Mouse (Mus musculus) right cerebral cortex, postnatal 25 days (tissue): Measurements from ENCODE around the gene Cnnm3.
A peak's percentile ranks its signal among the peaks of the same experiment; 100 is the strongest.

Experiments used
- DNase-seq: peaks from one replicate; pipeline ENCODE4 v3.0.0; 2022

Cnnm3 gene

DNA sequence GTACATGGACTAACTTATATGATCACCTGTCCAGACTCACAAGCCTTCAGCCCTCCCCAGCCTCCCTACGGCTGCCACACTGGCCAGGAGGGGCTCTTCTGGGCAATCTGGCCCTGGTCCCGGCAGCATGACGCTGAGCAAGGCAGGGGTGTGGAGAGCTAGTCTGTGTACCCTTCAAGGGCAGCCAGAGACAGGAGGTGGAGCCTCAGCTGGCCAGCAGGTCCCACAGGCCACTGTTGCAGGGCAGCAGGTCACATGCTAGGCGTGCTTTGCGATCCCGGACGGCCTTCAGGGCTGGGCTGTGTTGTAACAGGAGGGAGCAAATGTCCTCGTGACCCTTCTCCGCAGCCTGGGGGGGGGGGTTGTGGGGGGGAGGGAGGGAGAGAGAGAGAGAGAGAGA lies 27.5 kb downstream of the Cnnm3 start, which contains the start of gene Gm42417:
TSS of gene Gm42417 (minus strand) at position 244 of the 400 bp plus-strand sequence.
- DNase-seq = no peak

DNA sequence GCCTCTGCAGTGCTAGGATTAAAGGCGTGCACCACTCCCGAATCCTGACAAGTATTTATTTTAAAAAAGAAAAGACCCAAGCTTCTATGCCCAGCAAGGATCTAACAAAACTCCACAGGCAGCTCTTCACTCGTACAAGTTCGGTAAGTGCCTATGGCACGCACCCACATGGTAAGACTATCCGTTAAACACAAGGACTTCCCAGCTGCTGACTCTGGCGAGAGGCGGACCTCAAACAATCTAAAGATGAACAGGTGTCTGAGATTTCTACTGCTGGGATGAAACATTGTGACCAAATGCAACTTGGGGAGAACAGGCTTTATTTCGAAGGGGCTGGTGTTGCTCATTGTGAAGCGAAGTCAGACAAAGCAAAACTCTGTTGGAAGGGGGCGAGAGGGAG lies 28.5 kb downstream of the Cnnm3 start:
- no peak for DNase-seq

DNA sequence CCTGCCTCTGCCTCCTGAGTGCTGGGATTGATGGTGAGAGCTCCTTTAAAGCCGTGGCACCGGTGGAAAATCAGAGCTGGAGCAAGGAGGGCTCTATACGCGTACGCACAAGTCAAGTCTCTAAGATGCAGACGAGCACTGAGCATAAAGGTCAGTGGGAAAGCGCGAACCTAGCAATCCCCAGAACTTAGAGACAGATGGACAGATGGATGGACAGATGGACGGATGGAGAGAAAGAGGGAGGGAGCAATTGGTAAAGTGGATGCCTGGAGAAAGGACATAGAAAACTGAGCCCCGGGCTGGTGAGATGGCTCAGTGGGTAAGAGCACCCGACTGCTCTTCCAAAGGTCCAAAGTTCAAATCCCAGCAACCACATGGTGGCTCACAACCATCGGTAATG lies 29.1 kb downstream of the Cnnm3 start:
- DNase-seq = no peak

DNA sequence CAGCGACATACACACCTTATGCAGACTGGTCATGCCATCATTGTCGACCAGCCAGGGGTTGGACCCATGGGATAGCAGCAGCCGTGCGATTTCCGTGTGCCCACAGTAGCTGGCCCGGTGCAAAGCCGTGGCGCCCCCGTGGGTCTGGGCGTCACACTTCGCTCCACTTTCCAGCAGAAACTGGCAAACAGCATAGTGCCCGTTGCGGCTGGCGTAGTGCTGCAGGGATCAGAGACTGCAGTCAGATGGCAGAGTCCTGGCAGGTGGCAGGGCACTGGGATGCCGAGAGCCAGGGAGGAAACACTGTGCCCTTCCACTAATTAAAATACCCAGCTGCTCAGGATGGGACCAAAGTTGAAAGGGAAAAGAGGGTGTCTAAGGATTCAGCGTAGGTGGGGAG lies 30.2 kb downstream of the Cnnm3 start:
- no peak for DNase-seq

DNA sequence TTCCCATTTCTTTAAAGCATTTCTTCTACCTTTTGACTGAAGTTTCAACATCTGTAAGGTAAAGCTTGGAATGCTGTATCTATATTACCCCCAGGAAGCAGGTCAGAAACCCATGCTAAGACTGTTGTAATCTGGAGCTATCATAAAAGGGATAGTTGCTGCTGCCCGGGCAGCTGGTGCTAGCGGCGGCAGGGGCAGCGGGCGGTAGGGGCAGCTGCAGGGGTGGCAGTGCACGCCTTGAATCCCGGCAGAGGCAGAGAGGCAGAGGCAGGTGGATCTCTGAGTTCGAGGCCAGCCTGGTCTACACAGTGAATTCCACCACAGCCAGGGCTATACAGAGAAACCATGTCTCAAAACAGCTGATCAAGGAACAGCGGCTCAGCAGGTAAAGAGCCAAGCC lies 31.3 kb downstream of the Cnnm3 start:
- DNase-seq = no peak

DNA sequence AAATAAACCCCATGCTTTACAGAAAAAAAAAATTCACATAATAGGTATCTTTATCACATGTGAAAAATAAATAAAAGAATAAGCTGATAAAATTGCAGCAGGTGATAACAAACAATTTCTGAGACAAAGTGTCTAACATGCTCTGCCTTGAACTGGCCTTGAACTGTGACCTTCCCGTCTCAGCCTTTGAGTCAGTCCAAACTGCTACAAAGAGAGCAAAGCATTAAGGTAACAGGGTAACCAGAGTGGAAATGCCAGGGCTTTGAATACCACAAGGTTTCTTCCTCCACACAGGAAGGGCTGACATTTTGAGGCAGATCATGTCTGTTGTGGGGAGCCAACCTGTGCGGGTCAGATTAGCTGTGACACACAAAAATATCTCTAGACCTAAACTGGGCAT lies 33.7 kb downstream of the Cnnm3 start:
- DNase-seq = no peak

DNA sequence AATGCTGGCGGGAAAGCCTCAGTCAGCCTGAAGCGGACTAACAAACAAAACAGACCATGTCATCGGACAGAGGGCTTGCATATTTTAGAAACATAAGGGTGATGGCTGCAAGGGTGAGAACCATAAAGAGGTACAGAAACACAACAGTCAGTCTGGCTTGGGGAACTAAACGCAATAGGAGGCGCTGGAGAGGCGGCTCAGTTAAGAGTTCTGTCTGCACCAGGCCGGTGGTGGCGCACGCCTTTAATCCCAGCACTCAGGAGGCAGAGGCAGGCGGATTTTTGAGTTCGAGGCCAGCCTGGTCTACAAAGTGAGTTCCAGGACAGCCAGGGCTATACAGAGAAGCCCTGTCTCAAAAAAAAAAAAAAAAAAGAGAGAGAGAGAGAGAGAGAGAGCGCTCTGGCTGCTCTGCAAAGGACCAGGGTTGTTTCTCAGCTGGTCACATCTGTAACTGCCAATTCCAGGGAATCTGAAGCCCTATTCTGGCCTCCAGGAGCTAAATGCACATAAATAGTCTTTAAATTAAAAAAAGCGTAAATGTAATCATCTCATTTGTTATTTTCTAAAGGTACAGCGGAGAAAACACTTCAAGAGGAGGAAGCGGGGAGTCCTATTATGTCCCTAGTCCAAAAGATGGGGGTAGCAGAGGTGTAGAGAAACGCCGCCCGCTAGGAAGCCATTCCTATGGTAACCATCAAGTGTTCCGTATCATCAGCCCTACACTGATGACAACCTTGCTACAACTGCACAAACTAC lies 34.4 kb downstream of the Cnnm3 start:
- DNase-seq = no peak

DNA sequence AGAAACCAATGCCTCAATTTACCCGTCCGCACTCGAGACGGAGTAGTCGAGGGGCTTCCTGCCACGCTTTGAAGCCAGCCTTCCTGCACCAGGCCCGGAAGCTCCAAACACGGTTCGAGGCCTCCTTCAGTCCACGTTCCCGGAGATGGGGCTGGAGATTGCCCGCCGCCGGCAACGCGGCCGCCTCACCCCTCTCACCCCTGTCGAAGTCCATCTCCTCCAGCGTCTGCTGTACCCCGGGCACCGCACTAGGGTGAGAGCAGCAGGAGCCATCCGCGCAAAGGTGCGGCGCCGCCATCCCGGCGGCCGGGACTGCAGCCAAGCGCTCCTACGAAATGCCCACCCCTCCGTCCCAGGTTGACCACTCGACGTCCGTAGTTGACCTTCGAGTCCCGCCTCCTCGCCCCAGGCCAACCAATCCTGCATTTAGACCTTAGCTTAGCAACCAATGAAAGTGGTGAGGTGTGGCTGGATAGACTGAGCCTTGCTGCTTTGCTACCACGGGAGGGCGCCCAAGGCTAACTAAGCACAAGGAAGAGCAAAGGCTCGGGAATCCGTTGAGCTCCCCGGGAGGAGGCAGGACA lies 35.3 kb downstream of the Cnnm3 start, which contains the start of gene Ankrd39:
TSS of gene Ankrd39 (minus strand) at position 558 of the 584 bp plus-strand sequence.
- DNase-seq = peak; percentile 97

DNA sequence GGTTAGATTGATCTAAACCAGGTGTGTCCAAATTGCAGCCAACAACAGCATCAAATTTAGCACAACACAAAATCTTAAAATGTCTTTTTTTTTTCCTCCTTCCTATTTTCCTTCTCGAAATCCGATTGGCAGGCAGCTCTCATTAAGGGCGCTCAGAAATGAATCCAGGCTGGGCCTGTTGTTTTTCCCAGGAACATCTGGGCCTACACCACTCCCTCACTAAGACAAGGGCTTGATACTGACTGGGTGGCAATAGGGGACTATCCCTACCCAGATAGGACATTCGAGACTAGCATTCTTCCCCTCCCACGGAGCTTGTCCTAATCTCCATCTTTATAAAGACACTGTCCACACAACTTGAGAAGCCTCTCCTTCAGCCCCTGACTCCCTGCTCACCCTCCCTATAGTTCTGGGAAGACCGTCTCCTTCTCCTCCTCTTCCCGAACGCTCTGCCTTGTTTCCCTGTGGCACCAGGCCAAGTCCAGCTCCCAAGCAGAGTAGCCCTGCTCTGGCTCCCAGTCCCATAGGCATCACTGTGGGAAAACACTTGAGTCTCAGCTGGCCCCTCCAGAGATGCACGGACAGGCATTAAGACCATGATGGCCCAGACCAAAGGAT lies 36.4 kb downstream of the Cnnm3 start:
- DNase-seq = no peak

DNA sequence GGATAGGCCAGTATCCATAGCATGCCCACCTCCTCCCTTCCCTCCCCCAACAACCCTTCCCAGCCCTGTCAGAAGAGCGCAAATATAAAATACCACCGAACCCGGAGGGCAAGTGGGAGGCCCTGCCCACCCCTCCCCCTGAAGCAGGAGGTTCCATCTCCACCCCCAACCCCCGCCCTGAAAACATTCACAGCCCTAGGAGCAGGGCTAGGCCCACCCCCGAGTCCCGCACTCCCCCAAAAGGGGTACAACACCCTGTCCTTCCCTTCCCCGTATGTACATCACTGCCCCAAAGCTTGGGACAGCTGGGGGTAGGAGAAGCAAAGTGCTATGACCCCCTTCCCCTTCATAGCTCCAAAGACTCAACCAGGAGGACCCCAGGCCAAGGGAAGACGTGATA lies 37.1 kb downstream of the Cnnm3 start:
- DNase-seq = no peak

DNA sequence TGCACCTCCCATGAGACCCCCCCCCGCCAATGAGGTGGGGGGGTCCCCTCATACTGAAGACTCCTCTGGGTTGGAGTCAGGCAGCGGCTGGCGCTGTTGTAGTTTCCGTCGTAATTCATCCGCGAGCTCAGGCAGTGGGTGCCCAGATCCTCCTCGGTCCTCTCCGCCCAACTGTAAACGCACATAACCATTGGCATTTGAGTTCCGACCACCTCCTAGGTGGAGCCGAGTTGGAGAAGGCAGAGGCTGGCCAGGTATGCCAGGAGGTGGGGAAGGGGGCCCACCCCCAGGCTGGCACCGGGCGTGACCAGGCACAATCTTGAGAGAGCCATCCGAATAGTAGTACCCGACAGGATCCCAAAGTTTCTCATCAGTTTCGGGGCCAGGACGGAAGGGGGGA lies 37.8 kb downstream of the Cnnm3 start:
- no peak for DNase-seq

DNA sequence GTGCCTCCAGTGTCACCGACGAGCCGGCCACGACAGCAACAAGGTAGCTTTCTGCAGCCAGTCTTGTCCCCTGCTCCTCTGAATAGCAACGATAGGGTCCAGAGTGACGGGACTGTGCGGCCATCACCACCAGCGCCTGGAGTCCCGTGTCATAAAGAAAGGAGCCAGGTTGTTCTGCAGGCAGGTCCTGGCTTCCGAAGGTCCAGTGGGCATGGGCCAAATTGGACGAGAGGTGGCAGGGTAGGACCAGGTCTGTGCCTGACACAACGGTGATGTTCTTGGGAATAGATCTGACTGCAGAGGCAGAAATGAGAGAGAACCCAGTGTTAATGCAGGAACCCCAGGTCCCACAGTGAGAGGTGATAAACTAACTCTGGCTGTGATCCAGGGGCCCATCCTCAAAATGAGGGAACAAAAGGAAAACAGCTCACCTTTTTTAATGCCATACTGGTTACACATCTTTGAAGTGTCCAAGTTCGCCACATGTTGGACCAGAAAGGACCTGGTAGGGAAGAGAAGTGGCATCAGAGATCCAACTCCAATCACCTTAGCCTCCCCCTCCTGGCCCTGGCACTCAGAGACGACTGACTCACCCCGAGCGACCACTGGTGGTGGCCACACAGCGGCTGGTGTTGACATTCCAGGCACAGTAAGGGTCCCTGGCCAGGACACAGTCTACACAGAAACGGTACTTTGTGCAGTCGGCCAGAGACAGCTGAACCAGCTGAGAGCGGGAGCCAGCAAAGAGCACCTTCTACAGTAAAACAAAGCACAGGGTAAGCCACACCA lies 38.6 kb downstream of the Cnnm3 start:
- no peak for DNase-seq

DNA sequence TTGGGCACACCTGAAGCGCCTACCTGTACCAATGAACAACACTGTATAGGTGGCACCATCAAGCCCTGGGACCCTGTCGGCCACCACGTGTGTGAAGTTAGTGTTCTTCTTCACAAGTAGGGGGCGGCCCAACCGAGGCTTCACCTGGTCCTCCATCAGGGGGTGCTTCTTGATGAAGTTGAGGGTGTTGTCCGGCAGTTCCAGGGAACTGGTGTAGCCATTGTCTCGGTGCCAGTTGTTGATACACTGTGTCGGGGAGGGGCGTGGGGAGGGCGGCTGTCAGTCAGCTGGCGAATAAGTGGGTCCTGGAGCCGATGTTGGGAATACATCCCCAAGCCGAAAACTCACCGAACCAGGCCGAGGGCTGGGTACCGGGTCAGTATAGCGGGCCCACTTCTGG lies 40.2 kb downstream of the Cnnm3 start:
- no peak for DNase-seq

DNA sequence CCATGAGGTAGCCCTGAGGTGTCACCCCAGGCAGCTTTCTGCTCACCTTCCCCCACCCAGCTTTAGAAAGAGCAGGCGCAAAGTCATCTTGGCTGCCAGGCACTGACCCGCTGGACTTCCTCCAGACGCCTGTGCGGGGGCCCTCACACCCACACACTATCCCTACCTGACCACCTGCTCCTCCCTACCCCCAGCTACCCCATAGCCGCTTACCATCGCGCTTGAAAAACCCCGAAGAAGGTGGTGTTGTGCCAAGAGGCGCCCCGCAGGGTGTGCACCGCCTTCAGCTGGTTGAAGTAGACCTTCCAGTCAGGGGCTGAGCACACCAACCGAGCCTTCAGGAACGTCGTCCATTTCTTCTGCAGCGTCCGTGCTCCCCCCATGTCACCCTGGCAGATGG lies 40.8 kb downstream of the Cnnm3 start:
- no peak for DNase-seq

DNA sequence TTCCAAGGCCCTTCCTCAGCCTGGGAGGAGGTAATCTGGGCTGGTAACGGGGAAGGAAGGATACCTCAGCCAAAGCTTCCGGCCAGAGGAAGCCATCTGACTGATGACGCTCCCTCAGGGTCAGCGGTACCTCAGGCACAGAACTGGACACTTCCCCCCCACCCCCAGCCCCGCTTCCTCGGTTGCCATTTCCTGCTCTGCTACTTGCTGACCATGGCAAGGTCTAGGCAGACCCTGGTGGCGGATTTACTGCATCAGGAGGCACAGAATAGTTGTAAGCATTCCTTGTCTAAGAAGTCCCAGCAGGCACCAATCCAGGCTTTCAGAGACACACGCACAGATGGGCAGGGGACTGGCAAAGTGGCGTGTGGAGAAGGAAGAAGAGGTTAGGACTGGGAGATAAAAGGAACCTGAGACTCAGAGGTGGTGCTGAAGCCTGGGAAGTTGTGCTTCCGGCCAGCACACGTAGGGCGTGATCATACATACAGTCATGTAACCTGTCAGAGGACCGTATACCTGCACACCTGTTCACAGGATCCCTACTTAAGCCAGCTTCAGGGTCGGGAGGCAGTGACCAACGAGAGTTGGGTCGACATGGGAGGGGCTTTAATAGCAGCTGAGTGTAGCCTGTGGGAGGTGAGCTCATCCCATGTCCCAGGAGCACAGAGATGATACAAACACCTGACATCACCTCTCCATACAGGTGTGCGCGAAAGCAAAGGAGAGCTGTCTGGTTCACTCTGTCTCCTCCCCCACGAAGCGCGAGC lies 43.1 kb downstream of the Cnnm3 start:
- no peak for DNase-seq

DNA sequence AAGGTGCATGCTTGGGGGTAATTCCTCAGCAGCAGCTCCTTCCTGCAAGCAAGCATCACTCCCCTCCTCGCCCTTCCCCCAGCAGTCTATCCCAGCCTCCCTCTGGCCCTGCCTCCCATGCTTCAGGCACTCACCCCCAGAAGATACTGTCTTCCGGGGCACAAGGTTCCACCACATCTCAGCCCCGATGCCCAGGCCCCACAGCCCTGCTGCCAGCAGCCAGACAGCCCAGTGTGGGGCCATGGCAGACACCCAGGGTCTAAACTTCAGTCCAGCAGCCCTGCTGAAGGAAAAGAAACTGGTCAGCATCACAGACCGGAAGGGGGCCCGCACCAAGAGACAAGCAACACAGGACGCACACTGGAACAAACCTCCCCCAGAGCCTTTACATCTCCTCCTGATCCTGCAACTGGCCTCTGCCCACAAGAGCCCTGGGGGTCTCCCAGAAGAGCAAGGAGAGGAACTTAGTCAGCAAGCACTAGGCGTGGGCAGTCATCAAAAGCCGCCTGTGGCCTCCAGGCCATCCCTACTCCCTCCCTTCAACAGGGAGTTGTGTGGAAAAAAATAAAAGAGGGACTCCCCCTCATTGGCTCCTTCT lies 44.2 kb downstream of the Cnnm3 start:
- DNase-seq = no peak

DNA sequence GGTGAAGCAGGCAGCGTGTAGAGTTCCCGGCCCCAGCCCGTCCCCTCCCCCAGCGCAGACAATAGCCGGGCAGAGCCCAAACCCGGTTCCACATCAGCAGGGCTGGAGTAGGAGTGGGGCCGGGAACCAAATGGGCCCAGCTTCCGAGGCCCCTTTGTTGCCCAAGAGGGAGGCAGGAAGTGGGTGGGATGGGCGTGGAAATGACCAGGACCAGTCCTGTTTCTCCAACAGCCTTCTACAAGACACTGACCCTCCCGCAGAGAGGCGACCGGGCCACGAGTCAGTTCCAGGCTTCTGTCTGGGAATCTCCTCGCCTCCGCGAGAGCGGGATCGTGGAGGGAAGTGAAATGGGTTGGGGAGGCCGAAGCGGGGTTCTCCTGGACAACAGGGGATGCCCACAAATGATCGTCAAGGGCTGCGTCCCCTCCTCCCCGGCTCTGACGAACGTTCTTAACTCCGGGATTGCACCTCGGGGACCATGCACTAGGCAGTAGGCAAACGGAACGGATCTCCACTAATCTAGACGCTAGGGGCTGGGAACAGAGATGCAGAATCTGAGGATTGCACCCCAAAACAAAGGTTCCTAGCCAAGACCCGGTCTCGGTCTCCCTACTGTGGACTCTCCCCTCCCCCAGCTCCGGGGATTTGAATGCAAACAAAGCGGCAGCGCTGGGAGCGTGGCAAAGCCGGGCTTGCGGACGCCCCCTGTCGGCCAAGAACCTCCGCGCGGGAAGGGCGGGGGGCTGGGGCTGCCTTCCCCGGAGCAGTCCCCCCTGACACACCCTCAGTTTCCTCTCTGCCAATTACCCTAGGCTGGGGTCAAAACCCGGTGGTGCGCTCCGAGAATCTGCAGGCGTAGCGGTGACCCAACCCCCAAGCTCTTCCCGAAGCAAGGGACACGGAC lies 45.1 kb downstream of the Cnnm3 start:
- peak; percentile 91 for DNase-seq

DNA sequence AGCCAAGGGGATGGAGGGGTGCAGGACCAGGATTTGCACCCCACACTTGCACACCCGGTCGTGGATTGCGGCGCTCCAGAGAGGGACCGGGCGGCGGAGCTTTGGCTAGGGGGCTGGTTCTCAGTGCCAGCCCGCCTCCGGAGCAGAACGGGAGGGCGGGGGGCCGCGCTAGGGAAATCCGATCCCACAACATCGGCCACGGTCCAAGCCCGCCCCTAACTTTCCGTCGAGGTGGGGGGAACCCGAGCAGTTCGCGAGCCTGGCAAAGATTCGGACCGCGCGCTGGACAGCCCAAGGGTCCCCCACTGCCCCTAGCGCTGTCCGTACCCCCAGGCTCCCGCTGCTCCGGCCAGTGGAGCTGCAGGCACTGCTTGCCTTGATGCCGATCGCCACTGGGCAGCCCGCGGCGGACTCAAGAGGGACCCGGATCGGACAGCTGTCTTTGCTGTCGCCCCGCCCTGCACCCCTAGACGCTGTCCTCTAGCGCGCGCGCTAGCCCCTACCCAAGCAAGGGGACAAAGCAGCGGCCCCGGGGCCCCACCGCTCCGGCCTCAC lies 45.9 kb downstream of the Cnnm3 start:
- peak; percentile 81 for DNase-seq

DNA sequence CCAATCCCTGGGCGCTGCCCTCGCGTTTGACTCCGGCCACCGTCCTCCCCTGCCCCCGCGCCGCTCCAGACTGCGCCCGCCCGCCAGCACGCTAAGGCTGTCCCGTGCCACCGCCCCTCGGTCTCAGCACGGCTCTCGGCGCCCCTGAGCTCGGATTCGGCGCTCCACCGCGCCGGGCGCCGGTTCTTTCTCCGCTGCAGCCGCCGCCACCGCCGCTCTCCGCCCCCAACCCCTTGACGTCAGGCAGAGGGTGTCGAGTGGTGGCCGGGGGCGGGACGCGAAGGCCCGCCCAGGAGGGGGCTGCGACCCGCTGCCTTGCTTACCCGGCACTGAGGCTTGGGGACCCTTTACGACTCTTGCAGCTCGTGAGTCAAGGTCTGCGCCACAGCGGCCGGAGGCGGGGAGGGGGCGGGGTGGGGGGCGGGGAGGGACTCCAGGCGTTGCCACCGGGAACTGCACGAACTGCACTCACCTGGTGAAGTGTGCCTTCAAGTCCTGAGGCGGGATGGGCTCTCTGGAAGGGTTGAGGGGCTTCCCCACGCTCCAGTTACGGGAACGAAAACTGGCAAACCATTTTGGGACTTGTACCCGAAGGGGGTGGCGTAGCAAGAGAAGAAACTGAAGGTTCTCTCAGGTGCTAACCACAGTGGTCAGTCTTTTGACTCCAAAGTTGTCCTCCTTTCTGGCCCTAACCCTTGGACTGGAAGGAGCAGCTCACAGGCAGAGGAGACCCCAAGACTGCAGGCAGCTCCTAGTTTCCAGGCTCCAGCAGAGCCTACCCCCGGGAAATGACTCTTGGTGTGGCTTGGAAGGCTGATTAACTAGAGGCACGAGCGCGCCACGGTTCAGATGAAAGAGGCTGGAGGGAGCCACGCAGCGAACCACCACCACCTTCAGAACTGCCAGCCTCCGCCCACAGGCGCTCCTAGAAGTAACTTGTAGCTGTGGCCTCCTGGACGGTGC lies 46.6 kb downstream of the Cnnm3 start, which contains the start of gene Sema4c:
TSS of gene Sema4c (minus strand) at position 319 of the 963 bp plus-strand sequence.
- peak; percentile 85 for DNase-seq
